Mouse (Mus musculus) thymus, postnatal 14 days (tissue): ENCODE data around the gene Slc35f5.
A peak's percentile ranks its signal among the peaks of the same experiment; 100 is the strongest.

ENCODE experiments used
- DNase-seq: peaks from one replicate; pipeline ENCODE4 v3.0.0; 2021

Gene Slc35f5

DNA sequence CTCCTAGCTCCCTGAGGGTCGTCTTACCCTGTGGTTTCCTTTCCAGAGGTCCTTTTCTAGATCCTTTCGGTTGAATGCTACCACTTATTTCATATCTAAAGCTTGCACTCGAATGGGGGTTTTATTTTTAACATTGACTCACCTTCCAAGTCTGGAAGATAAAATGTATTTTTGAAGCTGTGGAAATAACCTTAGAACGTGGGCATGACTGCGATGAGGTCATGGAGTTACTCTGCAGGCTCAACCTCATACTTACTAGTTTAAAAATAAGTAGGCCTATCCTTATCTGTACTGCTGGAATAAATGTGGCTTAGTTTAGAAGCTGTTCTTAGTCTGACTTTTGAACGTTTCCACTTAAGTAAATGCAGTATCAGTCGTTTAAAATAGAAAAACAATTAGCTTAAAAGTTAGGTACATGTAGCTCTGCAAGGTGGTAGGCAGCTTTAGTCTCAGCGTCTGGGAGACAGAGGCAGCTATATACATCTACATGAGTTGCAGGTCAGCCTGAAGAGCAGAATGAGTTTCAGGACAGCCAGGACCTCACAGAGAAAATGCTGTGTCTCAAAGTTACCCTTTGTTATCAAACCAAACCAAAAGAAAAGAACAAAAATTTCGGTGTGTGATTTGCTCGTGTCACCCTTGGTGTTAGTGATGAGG, 15.2 kb downstream of the Slc35f5 start:
- no peak for DNase-seq

- no peak for DNase-seq
Observed at GRCm38 (mm10) chr1:125576965-125577364, 16.6 kb downstream of the Slc35f5 start.

DNA sequence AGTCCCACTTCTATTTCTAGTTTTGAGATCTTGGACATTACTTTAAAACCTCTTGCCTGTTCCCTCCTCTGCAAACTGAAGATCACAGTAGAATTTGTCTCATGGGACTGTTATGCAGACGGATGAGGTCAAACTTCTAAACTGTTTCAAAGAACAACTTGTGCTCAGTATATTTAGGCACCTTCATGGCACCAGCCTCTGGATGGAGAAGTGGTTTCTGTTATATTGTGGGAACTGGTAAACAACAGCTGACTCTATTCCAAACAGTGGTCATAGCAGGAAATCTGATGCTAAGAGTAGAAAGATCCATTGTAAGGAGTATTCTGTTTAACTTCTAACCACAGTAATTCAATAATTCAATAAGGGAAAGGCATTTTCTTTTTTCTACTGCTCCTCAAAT, 17.7 kb downstream of the Slc35f5 start:
- no peak for DNase-seq

GRCm38 (mm10) chr1:125581134-125581533, 20.7 kb downstream of the Slc35f5 start:
- DNase-seq = no peak

GRCm38 (mm10) chr1:125603620-125604019, 43.2 kb downstream of the Slc35f5 start:
- no peak for DNase-seq

DNA sequence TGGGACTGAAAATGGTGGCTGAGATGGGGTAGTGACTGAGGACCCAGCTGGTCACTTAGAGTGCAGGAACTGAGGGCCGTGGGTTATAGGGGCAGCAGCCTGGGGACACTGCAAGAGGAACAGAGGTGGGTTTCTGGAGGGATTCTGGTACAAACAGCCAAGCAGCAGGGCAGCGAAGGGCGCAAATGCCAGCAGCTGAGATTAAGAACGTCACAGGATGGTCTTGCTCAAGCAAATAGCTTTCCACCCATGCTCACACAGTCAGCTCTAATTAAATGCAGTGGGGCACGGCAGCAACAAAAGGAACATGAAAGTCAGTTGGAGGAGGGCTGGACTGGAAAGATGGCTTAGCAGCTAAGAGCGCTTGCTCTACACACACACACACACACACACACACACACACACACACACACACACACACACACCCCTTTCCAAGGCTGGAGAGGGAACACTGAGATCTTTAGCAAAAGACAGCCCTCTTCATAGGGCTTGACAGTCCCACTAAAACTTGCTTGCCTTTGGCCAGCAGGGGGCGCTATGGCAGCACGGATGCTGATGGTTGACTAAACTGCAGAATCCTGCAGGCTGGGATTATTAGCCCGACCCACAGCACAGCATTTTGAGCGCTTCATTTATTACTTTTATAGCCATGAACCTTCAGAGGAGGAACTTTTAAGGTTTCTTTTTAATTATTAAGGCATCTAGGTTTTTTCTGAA, 46.9 kb downstream of the Slc35f5 start:
- peak; percentile 75 for DNase-seq

DNA sequence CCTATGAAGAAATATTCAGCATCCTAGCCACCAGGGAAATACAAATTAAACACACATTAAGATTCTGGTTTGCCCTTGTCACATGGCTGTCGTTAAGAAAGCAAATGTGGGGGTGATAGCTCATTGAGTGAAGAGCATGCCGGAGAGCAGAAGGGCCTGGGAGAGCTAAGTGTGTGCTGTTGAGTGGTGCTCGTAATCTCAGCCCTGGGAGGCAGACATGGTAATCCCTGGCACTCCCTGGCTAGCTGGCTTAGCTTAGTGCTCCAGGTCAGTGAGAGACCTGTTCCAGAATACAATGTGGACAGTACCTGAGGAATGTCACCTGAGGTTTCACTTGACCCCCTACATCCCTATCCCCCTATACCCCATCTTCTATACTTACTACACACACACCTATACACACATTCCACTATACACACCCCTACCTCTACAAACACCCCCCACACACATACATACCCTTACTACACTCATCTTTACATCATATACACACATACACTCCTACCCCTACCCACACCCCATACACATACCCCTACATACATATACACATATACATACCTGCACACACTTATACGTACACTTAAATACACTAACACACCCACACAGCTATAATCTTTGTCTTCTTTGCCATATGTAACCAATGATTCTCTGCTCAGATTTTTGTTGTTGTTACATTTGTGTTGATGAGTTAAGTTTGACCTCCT, 64.1 kb downstream of the Slc35f5 start:
- no peak for DNase-seq

DNA sequence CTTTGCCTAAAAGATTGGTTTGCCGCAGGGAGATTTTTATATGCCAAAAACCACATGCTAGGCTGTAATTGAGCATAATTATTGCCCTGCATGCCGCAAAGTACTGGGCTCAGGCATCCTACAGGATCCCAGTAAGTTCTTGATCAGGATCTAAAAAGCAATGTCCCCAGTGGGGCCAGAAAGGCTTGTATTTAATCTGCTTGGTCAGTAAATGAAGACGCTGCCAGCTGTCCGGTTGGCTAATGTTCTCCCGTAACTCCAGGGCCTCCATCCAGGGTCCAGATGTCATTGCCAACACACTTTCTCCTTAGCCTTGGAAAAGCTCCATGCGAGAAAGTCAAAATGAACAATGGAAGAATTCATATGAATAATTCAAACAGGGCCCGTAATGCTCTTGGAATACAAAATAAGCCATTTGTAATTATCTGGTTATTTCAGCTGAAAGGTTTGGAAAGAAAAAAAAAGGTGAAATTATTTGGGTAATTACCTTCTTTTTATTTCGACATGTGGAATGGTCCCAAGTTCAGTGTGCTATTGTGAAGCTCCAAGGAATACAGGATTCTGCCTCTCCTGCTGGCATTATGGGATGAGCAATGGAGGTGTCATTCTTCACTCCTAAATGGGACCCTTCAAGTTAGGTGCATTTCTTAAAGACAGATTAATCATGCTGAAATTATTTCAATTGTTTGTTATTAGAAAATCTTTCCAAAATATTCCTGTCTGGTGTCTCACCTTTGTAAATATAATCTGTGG, 79.3 kb downstream of the Slc35f5 start:
- no peak for DNase-seq

DNA sequence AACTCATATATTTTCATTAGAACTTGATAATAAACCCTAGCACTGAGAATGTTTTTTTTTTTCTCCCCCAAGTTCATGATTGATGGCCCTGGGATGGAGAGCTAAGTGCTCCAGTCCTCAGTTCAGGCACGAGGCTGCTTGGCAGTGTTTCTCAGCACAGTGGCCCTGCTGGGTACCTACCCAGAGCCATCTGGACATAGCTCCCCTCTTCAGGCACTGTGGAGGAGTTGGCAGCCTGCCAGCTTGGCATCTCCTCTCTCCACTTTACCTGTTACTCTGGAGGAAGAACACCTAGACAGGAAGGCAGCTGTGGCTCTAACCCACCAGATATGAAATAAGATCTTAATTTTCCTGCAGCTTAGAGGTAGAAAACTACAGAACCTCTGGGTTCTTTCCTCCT, 83.2 kb downstream of the Slc35f5 start:
- DNase-seq = no peak
